Mouse (Mus musculus): ENCODE data around the gene Zfp655.

DNA sequence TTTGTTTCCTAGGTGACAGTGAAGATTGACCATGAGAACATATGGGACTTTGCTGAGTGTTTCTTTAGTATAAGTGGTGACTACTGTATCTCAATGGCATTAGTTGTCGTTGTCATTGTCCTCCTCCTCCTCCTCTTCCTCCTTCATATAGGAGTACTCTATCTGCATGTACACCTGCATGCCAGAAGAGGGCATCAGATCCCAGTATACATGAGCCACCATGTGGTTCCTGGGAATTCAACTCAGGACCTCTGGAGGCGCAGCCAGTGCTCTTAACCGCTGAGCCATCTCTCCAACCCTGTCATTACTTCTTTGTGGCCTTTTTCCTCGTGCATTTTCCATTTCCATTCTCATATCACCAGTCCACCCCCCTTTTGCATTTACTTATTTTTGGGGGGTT, 16.8 kb upstream of the Zfp655 start:
- TF ChIP-seq POLR2A (IDR thresholded peaks at IDR 0.05; ENCODE audit: insufficient read depth, low read depth, low read length) (no peak), CTCF (IDR thresholded peaks at IDR 0.05; ENCODE audit: insufficient read depth, low read depth, low read length) (no peak)

Measured in olfactory bulb, adult 2 months (tissue).